Mouse (Mus musculus): ENCODE data around the gene Rbm46. TPM values are rescaled to one million over a fixed set of nuclear protein-coding genes. Genes with fewer than 3 reads are reported as not detected.

Rbm46 gene
- total RNA-seq, 2 experiments from 2014 or later = 0.12 TPM; not detected in 1

Other genes starting within 250 kb of the Rbm46 start
- under 1 TPM; 0.05 to 0.33 TPM for gene Lrat, start 27.5 kb upstream of the Rbm46 start, total RNA-seq (2021)
- gene Fgg, start 131.2 kb upstream of the Rbm46 start, total RNA-seq (2021) = not detected
- gene Fga, start 149.6 kb upstream of the Rbm46 start, total RNA-seq (2021) = not detected
- gene Fgb, start 173.4 kb upstream of the Rbm46 start, total RNA-seq (2021) = not detected
- 10 to 100 TPM; 26.8 to 29.4 TPM for gene Plrg1, start 179.0 kb upstream of the Rbm46 start, total RNA-seq (2021)